Mouse (Mus musculus) erythroid progenitor cell, adult 5-6 weeks (primary cell): ENCODE results near the gene Pnliprp1. TPM values are rescaled to one million over a fixed set of nuclear protein-coding genes. Genes with fewer than 3 reads are reported as not detected.

ENCODE experiments used
- ATAC-seq: replicated peaks from 2 replicates; pipeline ENCODE4 v1.8.0; 2016; ENCODE audit warnings: moderate number of reproducible peaks, mild to moderate bottlenecking, moderate TSS enrichment, inconsistent platforms; ENCODE audit not compliant: poor library complexity, low FRiP score, severe bottlenecking
- total RNA-seq, 2 experiments: library from RNA; stranded (forward) in 1 of 2; stranded (reverse) in 1 of 2; fragments of 150-400 nt in 1 of 2; fragments of 186-747, 209-891 nt in 1 of 2; gene quantifications; 2 replicates each; pipeline versions ENCODE4 v1.2.3 to v1.2.4; 2015 to 2017; ENCODE audit warnings: low replicate concordance in 2 of 2

Gene Pnliprp1
- total RNA-seq, 2 experiments from 2014 or later: not detected

- no peak for ATAC-seq
These were observed 34.3 kb downstream of the Pnliprp1 start for GRCm38 (mm10) chr19:58762848-58763541.

- no peak for ATAC-seq
These were observed 38.6 kb downstream of the Pnliprp1 start for GRCm38 (mm10) chr19:58767329-58767728.

- ATAC-seq: no peak
These were observed 47.8 kb downstream of the Pnliprp1 start for GRCm38 (mm10) chr19:58776461-58776860.

- ATAC-seq: no peak
These were observed 52.9 kb downstream of the Pnliprp1 start for GRCm38 (mm10) chr19:58781566-58781965.

GRCm38 (mm10) chr19:58783938-58784337, 55.3 kb downstream of the Pnliprp1 start:
- ATAC-seq: no peak

GRCm38 (mm10) chr19:58789194-58789593, 60.5 kb downstream of the Pnliprp1 start:
- no peak for ATAC-seq

Other genes with a start within 250 kb of the Pnliprp1 start
- not detected in 2 replicates for gene Ccdc172, start 216.9 kb upstream of the Pnliprp1 start, total RNA-seq (2015; ENCODE audit: low replicate concordance)
- not detected in 2 replicates for gene Ccdc172, start 216.9 kb upstream of the Pnliprp1 start, total RNA-seq (2017; ENCODE audit: low replicate concordance)
- not detected in 2 replicates for gene Pnlip, start 76.4 kb upstream of the Pnliprp1 start, total RNA-seq (2015; ENCODE audit: low replicate concordance)
- gene Pnlip, start 76.4 kb upstream of the Pnliprp1 start, total RNA-seq (2017; ENCODE audit: low replicate concordance): not detected in 2 replicates
- gene Pnliprp2, start 30.8 kb downstream of the Pnliprp1 start, total RNA-seq (2015; ENCODE audit: low replicate concordance): not detected in 2 replicates
- gene Pnliprp2, start 30.8 kb downstream of the Pnliprp1 start, total RNA-seq (2017; ENCODE audit: low replicate concordance): not detected in 2 replicates
- not detected in 2 replicates for gene 1700019N19Rik, start 65.6 kb downstream of the Pnliprp1 start, total RNA-seq (2015; ENCODE audit: low replicate concordance)
- gene 1700019N19Rik, start 65.6 kb downstream of the Pnliprp1 start, total RNA-seq (2017; ENCODE audit: low replicate concordance): not detected in 2 replicates
- gene Eno4, start 214.5 kb downstream of the Pnliprp1 start, total RNA-seq (2015; ENCODE audit: low replicate concordance): not detected in 2 replicates
- not detected in 2 replicates for gene Eno4, start 214.5 kb downstream of the Pnliprp1 start, total RNA-seq (2017; ENCODE audit: low replicate concordance)
- gene Hspa12a, start 214.8 kb downstream of the Pnliprp1 start, total RNA-seq (2015; ENCODE audit: low replicate concordance): not detected in 2 replicates
- gene Hspa12a, start 214.8 kb downstream of the Pnliprp1 start, total RNA-seq (2017; ENCODE audit: low replicate concordance): not detected in 2 replicates